Mouse (Mus musculus): ENCODE measurements around the gene Fosb.

Fosb gene

GRCm38 (mm10) chr7:19309884-19310641 is at the start of gene Fosb:
TSS of gene Fosb (minus strand) at chr7:19310051.
- peak; percentile 96 for DNase-seq

DNA sequence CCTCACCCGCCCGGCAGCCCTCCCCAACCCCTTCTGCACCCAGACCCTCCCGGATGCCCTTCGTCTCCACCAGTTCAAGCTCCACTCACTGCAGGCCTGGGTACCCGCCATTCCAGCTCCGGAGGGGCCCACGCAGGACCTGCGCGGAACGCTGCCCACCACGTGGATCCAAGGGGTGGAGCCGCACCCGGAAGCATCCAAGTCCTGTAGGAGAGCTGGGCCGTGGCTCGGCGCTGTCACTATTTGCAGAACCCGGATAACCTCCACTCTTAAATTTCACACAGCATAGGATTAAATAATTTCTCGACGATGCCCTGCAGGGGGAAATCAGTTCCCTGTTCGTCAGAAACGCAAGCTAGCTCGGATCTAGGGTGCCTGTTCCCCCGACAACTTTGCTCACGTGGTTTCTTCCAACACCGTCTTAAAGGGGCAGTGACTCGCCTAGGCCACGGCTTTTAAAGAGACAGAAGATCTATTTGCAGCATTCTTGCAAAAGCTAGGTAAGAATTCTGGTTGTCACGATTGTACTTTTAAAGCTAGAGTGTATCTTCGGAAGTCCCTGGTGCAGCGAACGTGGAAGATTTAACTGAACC is 49.5 kb upstream of the Fosb start, which contains the start of the genes Cd3eap and Ppp1r13l:
Gene Cd3eap (minus strand): TSS at position 185 of the 593 bp plus-strand sequence.
Gene Ppp1r13l (plus strand): TSS at position 451 of the 593 bp plus-strand sequence.
- DNase-seq, result peak; percentile 86

DNA sequence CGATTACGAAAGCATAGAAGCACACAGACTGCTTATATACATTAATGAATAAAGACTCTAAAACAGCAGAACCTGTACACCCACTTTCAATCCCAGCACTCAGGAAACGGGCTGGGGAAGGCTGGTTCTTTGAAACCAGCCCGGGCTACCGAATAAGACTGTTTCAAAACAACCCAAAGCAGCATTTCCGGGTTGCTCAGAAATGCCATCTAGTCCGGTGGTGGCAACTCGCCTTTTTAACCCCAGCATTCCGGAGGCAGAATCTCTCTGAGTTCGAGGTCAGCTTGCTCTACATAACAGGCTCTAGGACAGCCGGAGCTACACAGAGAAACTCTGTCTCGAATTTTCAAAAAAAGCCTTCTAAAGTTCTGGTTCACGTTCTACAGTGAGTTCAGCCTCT is 48.8 kb upstream of the Fosb start:
- DNase-seq, result no peak

DNA sequence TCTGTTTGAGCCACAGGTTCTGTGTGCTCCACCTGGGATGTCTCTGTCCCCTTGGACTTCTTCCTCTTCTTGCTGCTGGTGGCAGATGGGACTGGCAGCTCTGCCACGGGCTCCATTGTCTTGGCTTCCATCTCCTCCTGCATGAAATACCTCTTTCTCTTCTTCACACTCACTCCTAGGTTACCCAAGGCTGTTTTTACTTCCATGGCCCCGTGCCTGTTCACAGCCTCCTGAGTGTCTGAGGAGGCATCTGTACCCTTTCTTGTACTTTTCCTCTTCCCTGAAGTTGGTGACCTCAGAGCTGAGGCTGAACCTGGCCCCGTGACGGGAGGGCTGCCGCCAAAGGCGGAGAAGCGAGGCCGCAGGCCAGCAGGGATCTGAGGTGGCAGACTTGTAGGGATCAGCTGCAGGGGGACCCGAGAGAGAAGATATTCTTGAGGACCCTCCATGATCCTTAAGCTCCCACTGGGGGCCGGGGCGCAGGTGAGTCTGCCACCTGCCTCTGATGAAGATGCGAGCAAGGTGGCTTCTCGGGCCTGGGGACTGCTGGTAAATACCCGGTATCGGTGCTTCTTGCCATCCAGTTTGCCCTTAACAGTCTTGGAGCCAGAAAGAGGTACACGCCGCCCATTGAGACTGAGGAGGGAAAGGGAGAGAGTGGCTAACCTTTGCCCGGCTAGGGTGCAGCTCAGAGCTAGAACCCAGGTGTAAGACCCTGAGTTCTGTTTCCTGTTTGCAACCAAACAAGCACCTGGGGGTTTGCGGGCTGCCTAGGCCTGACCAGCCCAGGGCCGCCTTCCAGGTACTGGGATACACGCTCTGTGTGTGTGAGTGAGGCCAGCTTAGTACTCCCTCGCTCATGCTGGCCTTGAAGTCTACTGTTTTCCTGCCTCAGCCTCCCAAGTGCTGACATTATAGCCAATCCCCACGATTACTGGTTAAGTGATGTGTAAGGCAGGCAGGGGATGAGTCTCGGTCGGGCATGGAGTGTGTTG is 47.8 kb upstream of the Fosb start:
- no peak for DNase-seq

DNA sequence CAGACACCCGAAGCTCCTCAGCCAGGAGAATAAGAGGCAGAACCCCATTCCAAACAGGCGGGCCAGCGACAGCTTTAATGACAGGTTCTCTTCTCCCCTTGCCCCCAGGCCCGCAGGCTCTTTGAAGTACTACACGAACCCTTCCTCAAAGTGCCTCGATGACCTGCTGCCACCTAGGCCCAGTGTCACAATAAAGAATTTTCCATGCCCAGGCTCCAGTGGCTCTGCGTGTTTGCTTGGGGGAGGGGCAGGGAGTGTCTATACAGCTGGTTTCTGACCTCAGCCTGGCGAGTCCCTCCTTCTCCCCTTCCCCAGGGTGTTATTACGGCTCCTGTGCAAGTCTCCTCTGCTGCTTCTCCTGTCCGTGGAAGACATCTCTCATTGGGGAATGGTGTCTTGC is 46.5 kb upstream of the Fosb start:
- no peak for DNase-seq

DNA sequence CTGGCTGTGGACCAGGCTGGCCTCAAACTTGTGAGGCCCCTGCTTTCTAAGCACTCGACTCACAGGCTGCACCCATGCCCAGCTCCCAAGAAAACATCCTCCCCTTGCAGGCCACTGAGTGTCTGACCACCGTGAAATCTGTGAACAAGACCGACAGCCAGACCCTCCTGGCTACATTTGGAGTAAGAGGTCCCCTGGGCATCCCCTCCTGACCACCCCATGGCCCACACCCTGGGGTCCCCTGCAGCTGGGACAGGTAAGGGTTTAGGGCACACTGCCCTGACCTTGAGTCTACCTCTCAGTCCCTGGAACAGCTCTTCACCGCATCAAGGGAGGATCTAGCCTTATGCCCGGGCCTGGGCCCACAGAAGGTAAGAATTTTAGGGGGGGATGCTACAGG is 45.1 kb upstream of the Fosb start:
- no peak for DNase-seq

GRCm38 (mm10) chr7:19350221-19350620 is 40.4 kb upstream of the Fosb start:
- DNase-seq, result no peak

- no peak for DNase-seq
These were observed 39.5 kb upstream of the Fosb start for GRCm38 (mm10) chr7:19349188-19349915.

- DNase-seq, result peak; percentile 98
These were observed 35.2 kb upstream of the Fosb start for GRCm38 (mm10) chr7:19344938-19345471.

GRCm38 (mm10) chr7:19344237-19344847 is 34.5 kb upstream of the Fosb start, which contains the start of gene Ercc1:
TSS of gene Ercc1 (plus strand) at chr7:19344778.
- DNase-seq, result no peak

DNA sequence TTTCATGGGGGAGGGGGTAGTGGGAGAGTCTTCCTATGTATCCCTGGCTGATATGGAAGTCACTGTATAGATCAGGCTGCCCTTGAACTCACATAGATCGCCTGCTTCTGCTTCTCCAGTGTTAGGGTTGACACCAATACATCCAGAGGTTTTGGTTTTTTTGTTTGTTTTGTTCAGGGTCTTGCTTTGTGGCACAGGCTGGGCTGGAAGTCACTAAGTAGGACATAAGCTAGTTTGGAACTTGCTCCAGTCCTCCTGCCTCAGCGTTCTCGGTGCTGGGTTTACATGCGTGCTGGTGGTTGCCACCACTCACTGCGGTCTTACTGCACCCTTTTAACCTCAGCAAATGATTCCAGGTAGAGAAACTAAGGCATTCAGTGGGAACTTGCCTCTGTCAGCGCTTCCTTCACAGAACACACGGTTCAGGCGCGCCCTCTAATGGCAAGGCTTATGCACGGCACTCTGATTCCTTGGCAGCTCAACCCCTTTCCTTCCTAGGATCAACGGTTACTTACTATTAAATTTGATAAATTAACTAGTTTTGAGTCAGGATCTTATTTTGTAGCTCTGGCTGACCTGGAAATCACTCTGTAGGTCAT is 33.5 kb upstream of the Fosb start:
- peak; percentile 72 for DNase-seq

GRCm38 (mm10) chr7:19342481-19343027 is 32.7 kb upstream of the Fosb start:
- DNase-seq, result peak; percentile 73

DNA sequence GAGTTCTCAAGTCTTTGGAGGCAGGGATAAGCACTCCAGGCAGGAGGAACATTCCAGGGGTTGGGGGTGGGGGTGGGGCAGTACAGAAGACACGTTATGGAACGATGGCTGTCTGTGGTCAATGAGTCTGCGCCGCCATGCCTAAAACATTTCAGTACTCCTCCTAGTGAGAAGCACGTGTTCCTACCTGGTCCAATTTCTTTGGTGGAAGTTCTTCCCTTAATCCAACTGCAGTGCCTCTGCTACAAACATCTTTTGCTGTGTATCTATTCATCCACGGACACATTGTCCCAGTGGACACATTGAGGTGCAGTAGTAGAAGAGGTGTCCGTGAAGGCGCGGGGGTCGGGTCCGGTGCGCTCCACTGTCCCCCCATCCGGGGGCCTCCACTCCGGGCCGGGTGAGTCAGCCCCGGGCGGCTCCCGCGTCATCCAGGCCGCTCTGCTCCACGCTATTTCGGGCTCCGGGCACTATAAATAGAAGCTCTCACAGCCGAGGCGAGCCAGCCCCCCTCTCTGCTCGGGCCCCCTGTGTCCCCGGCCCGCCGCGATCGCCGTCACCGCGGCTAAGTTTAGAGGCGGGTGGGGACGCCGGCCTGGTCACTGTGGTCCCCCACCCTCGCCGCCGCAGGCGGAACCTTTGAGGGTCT is 32.0 kb upstream of the Fosb start:
- no peak for DNase-seq

DNA sequence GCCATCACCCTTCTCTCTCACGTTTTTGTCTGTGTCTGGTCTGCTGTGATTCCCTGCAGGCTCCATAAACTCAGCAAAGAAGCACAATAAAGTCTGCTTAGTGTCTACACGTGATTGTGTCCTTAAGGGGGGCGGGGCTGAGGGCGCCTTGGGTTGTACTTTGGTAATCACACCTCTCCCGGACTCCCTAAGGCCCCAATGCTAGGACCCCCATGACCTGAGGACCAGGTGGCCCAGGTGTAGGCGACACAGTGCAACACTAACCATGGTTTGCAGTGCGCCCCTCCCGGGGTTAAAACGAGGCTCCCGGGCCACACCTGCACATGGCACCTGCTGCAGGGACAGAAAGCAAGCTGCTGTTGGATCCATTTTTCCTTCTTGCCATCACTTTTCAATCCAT is 31.4 kb upstream of the Fosb start:
- DNase-seq, result no peak

DNA sequence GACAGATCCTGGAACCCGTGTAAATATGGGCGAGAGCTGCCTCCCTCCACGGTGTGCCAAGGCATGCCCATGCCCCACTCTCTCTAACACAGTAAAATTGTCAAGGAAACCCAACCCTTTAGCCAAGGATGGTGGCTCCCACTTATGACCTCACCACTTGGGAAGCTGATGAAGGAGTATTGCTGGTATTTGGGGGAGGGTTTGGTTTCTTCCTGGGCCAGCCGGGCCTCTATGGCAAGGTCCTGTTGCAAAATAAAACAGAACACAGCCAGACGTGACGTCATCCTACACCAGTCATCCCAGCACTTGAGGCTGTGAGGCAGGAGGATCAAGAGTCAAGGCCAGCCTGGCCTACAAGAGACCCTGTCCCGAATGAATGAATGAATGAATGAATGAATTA is 28.7 kb upstream of the Fosb start:
- no peak for DNase-seq

DNA sequence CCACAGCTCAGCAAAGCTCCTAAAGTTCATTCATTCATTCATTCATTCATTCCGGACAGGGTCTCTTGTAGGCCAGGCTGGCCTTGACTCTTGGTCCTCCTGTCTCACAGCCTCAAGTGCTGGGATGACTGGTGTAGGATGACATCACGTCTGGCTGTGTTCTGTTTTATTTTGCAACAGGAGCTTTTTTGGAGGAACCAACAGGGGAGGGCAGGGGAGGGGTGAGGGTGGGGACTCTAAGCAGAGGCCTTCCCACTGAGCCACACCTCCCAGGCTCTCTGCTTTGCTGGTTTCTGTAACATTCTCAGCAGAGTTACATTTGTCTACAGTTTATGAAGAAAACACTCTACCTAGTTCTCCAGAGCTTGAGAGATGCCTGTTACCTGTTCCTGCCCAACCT is 28.2 kb upstream of the Fosb start:
- no peak for DNase-seq

- no peak for DNase-seq
These were observed 27.3 kb upstream of the Fosb start for GRCm38 (mm10) chr7:19337122-19337521.

DNA sequence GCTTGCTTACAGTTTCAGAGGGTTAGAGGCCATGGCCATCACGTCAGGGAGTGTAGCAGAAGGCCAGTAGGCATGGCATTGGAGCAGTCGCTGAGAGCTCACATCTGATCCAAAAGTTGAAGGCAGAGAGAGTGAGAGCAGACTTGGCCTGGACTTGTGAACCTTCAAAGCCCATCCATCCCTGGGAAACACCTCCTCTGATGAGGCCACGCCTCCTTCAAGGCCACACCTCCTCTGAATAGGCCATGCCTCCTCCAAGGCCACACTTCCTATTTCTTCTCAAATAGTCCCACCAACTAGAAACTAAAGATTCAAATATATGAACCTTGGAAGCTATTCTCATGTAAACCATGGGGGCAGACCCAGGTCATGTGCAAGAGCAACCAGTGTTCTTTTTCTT is 25.7 kb upstream of the Fosb start:
- DNase-seq, result no peak

DNA sequence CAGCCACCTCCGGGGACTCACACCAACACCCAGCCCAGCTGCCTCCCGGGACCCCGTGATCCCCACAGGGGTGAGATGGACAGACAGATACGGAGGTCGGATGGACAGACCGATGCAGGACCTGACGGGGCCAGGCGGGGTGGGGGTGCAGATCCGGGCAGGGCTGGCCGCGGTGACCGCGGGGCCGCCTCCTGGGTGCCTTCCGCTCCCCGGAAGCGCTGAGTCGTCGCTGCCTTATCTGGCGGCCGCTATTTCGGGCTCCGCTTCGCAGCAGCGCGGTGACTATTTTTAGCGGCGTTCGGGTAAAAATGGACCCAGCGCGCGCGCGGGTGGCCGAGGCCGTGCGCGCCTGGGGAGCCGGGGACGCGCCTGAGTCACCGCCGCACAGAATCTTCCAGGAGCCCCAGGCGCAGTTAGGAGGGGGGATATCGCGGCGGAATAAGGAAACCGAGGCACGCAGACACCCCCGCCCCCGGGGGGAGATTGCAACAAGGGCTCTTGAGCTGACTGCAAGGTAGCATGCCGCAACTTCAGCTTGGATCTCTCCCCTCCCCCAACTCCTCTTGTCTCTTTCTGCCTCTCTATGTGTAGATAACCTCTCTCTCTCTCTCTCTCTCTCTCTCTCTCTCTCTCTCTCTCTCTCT is 23.0 kb upstream of the Fosb start:
- peak; percentile 50 for DNase-seq

GRCm38 (mm10) chr7:19331910-19332309 is 22.1 kb upstream of the Fosb start:
- DNase-seq, result no peak

Measured in kidney, adult 11 months (tissue).